Mouse (Mus musculus) gastrocnemius, adult 2 months (tissue): Measurements from ENCODE around the gene Coa6. TPM values are rescaled to one million over a fixed set of nuclear protein-coding genes. Genes with fewer than 3 reads are reported as not detected.
"Not testable (repeated sequence)": the region's sequence is repeated elsewhere in the genome, so short reads cannot be mapped to it uniquely, and the experiment has no call there.

Source experiments
- DNase-seq: peaks from one replicate; pipeline ENCODE4 v3.0.0; 2022
- H3K27ac ChIP-seq: fragments of 200-600 bp; 2 replicates; pipeline ENCODE4 v1.8.1; 2022; ENCODE audit warnings: mild to moderate bottlenecking
- H3K4me3 ChIP-seq: fragments of 200-600 bp; 2 replicates; pipeline ENCODE4 v1.8.1; 2022; ENCODE audit warnings: mild to moderate bottlenecking, moderate library complexity
- CTCF ChIP-seq: fragments of 200-600 bp; IDR thresholded peaks from 2 replicates; pipeline ENCODE4 v1.8.1; 2022; ENCODE audit warnings: antibody characterized with exemption, mild to moderate bottlenecking, moderate library complexity
- intact Hi-C: fragments of 180-260 bp; cut with DNase I; formaldehyde crosslinking; loops from one replicate; pipeline ENCODE4 v1.15.1; 2025
- long read RNA-seq, 2 experiments: library from polyadenylated mRNA; stranded (forward); transcript quantifications; one replicate each; pipeline ENCODE4 v2.0.0; 2021
- total RNA-seq, 2 experiments: library from RNA; stranded (reverse); gene quantifications; 2 replicates each; pipeline ENCODE4 v1.2.3; 2021

The Coa6 gene
- 10 to 100 TPM; 20.4 to 29.0 TPM for total RNA-seq
- long read RNA-seq, experiment 1, transcript Coa6-201 (2 exons, 747 nt), result major isoform, 21 of 21 reads
- long read RNA-seq, experiment 1, partial matches to known transcripts, result 0 of 21 reads
- long read RNA-seq, experiment 1, other reads (novel, unspliced or antisense), result 0 of 21 reads
- long read RNA-seq, experiment 2, transcript Coa6-201 (2 exons, 747 nt), result major isoform, 17 of 17 reads
- long read RNA-seq, experiment 2, partial matches to known transcripts, result 0 of 17 reads
- long read RNA-seq, experiment 2, other reads (novel, unspliced or antisense), result 0 of 17 reads

DNA sequence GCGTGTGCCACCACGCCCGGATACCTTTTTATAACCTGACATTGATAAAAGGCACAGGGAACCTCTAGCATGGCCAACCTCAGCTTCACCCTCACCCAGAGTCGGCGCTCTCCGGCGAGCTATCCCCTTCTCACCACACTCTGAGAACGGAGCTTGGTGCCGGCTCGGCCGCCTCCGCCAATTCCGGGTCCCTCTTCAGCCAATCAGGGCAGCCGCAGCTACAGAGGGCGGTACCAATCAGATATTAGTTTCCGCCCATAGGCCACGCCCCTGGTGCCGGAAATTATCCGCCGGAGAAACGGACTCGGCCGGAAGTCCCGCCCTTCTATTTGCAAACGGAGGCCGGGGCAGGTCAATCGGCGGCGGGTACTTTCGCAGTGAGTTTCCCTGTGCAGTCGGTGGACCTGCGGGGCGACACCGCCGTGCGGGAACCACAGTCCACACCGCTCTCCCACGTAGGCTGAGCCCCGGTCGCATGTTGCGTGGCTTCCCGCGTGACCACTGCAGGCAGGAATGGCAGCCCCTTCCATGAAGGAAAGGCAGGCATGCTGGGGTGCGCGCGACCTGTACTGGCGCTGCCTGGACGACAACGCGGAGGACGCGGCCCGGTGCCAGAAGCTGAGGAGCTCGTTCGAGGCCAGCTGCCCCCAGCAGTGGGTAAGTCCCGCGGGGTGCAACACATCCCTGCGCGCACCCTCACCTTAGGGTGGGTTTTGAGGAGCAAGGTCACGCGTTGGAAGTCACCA lies at the start of gene Coa6:
TSS of gene Coa6 (plus strand) at position 342 of the 746 bp plus-strand sequence.
- DNase-seq, result peak; percentile 99
- intact Hi-C loops, result no loop called here
- peak within 1 kb of the TSS; percentile 92 for H3K4me3 ChIP-seq
- no peak for TF ChIP-seq CTCF
- H3K27ac ChIP-seq, result peak within 1 kb of the TSS; percentile 96

DNA sequence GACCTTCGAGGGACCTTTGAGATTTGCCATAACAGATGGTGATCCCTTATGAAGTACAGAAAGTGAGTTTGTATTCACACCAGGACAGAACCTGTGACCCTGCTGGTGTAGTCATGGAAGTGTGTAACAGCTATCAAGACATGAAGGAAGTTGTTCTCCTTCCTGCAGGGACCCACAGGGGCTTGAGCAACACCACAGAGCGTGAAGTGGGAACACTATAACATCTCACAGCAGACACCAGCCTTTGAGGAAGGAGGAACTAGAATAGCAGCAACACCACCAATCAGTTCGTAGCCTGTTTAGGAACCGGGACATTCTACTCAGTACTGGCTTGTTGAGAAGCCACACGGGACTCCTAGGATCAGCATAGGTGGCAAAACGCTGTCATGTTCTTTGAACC lies 42.7 kb upstream of the Coa6 start:
- intact Hi-C loops, result no loop called here
- no peak for TF ChIP-seq CTCF

DNA sequence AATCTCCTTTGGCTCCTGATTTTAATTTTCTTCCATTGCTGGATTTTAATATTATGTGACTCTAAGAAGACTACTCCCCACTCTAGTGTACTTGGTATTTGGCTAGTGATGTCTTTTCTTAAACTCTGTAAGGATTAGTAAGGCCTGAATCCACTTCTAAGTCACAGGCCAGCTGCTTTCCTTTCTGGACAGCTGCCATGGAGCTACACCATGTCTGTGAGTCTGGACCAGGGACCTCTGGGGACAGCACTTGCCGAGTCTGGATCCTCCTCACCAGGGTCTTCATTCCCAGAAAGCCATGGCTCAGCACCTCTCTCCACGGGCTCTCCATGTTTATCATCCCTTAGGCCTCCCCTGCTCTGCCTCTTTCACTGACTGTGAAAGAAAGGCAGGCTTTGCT lies 42.2 kb upstream of the Coa6 start:
- no peak for DNase-seq
- intact Hi-C loops, result no loop called here
- no peak overlapping the region for H3K27ac ChIP-seq
- no peak for TF ChIP-seq CTCF
- no peak overlapping the region for H3K4me3 ChIP-seq

More for the DNA sequence above, 42.7 kb upstream of the Coa6 start:
- H3K4me3 ChIP-seq, result no peak overlapping the region
- DNase-seq, result no peak
- no peak overlapping the region for H3K27ac ChIP-seq

DNA sequence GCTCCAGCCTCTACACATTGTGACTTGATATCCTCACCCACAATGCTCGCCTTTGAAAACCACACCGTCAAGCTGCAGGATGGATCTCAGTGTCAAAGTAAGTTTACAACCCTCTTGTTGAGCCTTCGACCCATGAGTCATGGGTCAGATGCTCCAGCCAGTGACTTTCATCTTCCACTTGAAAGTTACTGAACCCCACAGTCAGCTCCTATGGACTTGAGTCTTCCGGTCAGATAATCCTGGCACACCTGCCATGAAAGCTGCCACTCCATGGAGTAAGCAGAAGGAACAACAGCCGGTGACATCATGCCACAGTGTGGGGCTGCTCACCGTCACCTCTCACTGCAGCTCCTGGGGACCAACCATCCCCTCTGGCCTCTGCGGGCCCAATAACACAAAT lies 41.0 kb upstream of the Coa6 start:
- H3K27ac ChIP-seq, result no peak overlapping the region
- intact Hi-C loops, result no loop called here
- no peak overlapping the region for H3K4me3 ChIP-seq
- no peak for TF ChIP-seq CTCF
- DNase-seq, result no peak

DNA sequence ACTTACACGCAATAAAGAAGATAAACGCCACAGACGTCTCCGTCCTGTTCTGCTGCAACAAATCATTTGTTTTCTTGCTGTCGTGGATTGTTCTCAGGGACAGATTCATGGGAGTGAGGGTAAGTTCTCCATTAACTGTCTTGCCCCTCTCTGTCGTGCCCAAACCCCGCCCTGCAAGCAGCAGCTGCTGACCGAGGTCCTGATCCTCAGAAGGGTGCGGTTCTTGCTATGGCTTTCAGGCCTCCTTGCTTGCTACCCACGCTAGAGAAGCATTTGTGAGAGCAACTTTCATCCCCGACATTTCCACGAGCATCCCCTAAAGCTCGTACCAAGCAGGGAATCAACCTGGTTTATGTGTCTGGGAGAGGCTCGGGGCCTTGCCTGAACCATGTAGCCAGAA lies 40.1 kb upstream of the Coa6 start:
- Histone ChIP-seq H3K27ac (no peak overlapping the region), H3K4me3 (no peak overlapping the region)
- no peak for DNase-seq
- intact Hi-C loops, result no loop called here
- TF ChIP-seq CTCF, result no peak

DNA sequence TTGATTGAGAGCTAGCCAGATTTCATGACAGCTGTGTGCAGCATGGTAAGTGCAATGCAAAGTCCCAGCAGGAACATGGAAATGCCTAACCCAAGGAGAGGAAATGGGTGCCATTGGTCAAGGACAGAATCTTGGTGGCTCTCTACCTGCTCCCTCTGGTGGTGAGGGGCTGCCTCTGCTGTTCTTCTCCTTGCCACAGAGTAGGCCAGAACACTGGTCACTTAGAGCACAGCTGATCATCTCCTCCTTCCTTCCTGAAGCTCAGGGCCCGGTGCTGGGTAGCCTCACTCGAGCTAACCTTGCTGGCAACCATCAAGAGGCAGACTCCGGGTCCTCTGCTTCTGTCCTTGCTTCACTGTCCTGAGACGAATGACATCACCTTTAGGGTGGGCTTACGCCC lies 39.6 kb upstream of the Coa6 start:
- DNase-seq, result no peak

DNA sequence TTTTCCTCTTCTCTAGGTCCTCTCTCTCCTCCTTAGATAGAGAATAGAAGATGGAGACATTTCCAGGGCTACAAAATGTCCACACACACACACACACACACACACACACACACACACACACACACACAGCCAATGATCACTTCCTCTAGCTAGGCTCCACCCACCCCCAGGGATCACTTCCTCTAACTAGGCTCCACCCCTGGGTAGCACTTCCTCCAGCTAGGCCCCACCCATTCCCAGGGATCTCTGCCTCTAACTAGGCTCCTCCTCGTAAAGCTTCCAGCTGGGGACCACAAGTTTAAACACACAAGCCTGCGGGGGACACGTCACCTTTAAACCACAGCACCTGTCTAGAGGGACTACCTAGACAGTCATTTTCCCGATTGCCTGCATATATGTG lies 34.7 kb upstream of the Coa6 start:
- no peak overlapping the region for H3K27ac ChIP-seq
- intact Hi-C loops, result no loop called here
- DNase-seq, result no peak
- no peak for TF ChIP-seq CTCF
- no peak overlapping the region for H3K4me3 ChIP-seq

More for the DNA sequence above, 39.6 kb upstream of the Coa6 start:
- peak; percentile 45 for TF ChIP-seq CTCF
- Histone ChIP-seq H3K27ac (no peak overlapping the region), H3K4me3 (no peak overlapping the region)
- intact Hi-C loops, result no loop called here

DNA sequence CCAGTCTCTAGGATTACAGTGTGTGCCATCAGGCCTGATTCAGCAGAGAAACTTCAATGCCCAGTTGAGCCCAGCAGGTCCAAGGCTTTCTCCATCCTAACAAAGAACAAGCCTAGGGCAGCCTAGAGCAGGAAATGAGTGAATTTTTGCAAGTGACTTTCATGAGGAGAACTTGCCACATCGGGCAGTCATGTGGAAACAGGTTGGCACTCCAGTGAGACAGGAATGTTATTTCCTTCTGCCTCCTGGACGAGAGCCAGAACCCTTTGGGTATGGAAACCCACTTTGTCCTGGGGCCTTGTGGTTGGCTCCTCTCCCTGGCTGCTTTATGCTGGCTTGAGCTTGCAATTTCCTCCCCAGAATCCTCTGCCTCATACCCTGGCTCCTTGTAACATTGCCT lies 30.8 kb upstream of the Coa6 start:
- Histone ChIP-seq H3K27ac (no peak overlapping the region), H3K4me3 (no peak overlapping the region)
- no peak for DNase-seq
- intact Hi-C loops, result no loop called here
- TF ChIP-seq CTCF, result no peak

DNA sequence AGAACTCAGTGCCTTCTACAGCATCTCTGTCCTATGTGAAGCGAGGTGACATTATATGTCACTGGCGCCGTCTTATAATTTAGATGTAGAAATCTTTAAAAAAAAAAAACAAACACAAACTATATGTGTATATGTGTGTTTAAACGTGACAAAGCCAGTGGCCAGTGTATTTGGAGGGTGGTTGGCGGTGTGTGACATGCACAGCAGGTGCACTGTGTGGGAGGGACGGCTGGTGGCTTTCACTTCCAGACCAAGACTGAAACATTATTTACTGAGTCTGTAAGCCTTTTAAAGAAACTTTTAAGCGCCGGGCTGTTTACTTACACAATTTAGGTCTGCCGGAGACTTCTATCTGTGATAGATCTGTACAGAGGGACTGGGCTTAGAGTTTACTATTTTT lies 26.9 kb upstream of the Coa6 start:
- no peak for DNase-seq
- intact Hi-C loops, result no loop called here

DNA sequence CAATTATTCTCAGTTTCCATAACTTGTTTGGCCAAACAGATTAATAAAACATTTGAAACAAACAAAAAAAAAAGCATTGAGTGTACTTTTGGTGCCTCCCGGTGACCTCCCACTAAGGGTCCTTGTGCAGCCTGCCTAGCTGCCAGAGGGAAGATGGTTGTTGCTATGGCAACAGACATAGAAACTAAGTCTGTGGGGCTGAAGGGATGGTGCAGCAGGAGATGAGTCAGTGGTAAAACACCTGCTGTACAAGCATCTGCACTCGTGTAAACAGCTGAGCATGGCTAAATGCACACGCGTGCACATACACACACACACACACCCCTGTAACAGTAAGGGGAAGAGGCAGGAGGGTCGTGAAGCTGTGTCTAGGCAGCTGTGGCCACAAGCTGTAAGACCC lies 26.4 kb upstream of the Coa6 start:
- Histone ChIP-seq H3K27ac (no peak overlapping the region), H3K4me3 (no peak overlapping the region)
- intact Hi-C loops, result no loop called here
- no peak for DNase-seq
- no peak for TF ChIP-seq CTCF

More for the DNA sequence above, 26.9 kb upstream of the Coa6 start:
- TF ChIP-seq CTCF, result no peak
- no peak overlapping the region for H3K4me3 ChIP-seq
- no peak overlapping the region for H3K27ac ChIP-seq

DNA sequence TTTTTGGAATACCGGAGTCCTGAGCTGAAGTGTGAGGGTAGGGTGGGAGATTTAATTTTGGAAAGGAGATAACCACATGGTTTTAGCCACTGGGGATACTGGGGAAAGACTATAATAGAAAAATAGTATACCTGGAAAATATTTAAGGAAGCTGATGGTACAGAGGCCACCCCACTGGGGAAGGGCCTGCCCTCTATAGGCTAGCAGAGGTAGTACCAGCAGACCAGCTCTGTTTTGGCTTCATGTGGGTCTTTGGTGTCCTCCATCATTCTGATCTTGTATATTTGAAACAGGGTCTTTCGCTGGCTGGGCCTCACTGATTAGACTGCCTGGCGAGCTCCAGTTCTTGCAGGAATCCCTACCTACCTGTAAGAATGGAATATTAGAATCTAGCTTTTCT lies 24.0 kb upstream of the Coa6 start:
- intact Hi-C loops, result no loop called here
- H3K27ac ChIP-seq, result no peak overlapping the region
- TF ChIP-seq CTCF, result peak; percentile 52
- DNase-seq, result no peak
- H3K4me3 ChIP-seq, result no peak overlapping the region

DNA sequence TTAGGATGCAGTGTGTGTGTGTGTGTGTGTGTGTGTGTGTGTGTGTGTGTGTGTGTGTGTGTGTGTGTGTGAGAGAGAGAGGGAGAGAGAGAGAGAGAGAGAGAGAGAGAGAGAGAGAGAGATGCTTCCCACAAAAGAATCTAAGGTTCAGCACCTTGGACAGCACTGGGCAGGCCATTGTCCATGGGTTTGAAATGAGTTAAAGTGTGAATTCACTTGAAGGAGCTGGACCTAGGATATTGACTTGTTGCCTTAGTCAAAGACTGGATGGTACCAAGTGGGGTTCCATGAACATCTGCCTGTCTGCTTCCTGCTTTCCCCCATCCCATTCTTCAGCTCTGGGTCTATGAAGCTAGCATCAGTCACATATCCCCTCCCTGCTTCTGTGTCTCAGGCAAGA lies 17.8 kb upstream of the Coa6 start:
- DNase-seq, H3K4me3 ChIP-seq, intact Hi-C loops, H3K27ac ChIP-seq: not testable (repeated sequence)

DNA sequence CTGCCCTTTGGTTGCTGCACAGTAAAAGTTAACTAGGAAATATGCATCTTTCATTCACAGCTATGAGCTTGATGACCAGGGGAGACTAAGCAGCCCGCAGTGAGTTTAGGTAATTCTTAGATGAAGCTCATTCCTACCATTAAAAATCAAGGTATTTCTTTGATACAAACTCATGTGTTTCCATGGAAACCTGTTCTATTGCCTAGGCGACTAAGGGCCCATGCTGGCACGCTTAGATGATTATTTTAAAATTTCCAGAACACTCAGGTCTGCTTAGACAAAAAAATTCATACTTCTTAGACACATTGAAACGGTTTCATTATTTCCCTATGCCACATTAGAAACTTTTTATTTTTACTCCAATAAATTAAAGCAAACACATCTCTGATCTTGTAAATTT lies 17.3 kb upstream of the Coa6 start:
- H3K27ac ChIP-seq, result no peak overlapping the region
- H3K4me3 ChIP-seq, result no peak overlapping the region
- no peak for DNase-seq
- no peak for TF ChIP-seq CTCF
- intact Hi-C loops, result no loop called here

DNA sequence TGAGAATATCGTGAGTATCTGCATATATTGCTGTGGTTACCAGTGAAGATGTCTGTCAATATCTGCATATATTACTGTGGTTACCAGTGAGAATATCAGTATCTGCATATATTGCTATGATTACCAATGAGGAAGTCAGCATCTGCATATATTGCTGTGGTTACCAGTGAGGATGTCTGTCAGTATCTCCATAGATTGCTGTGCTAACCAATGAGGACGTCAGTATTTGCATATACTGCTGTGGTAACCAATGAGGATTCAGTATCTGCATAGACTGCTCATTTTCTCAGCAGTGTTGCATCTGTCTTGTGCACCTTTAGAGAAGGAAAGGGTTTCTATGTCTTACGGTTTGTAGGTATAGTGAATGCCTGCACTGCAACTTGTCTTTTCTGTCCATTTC lies 1.5 kb upstream of the Coa6 start:
- TF ChIP-seq CTCF, result no peak
- no peak overlapping the region for H3K4me3 ChIP-seq
- DNase-seq, result no peak
- intact Hi-C loops, result no loop called here
- H3K27ac ChIP-seq, result no peak overlapping the region
